Mouse (Mus musculus) hindbrain, embryonic 14.5 days (tissue): ENCODE data around the gene Sytl3. TPM values are rescaled to one million over a fixed set of nuclear protein-coding genes. Genes with fewer than 3 reads are reported as not detected.
"Not testable (repeated sequence)": the region's sequence is repeated elsewhere in the genome, so short reads cannot be mapped to it uniquely, and the experiment has no call there.

Experiments used
- ATAC-seq: fragments of 200-750 bp; cut with Nextera tagmentation; 2 replicates; pipeline ENCODE4 v1.8.0; 2017; ENCODE audit warnings: moderate number of reproducible peaks, mild to moderate bottlenecking, moderate TSS enrichment, moderate library complexity; ENCODE audit not compliant: low FRiP score
- DNase-seq: peaks from one replicate; pipeline ENCODE4 v3.0.0-alpha.2; 2015; ENCODE audit warnings: low spot score
- H3K27ac ChIP-seq: fragments of 300-500 bp; sonication (generic); 2 replicates; pipeline ENCODE4 v1.5.1; 2014; ENCODE audit warnings: mild to moderate bottlenecking, moderate library complexity
- H3K27me3 ChIP-seq: fragments of 300-500 bp; sonication (generic); 2 replicates; pipeline ENCODE4 v1.6.1; 2014; ENCODE audit warnings: mild to moderate bottlenecking, low read length, mixed read lengths; ENCODE audit not compliant: control insufficient read depth, insufficient read depth
- H3K36me3 ChIP-seq: fragments of 300-500 bp; sonication (generic); replicated peaks from 2 replicates; pipeline ENCODE4 v1.6.1; 2014; ENCODE audit not compliant: control insufficient read depth, insufficient read depth
- H3K4me1 ChIP-seq: fragments of 300-500 bp; sonication (generic); replicated peaks from 2 replicates; pipeline ENCODE4 v1.6.1; 2014; ENCODE audit warnings: antibody characterized with exemption, low read length, mixed read lengths; ENCODE audit not compliant: control insufficient read depth, insufficient read depth
- H3K4me2 ChIP-seq: fragments of 300-500 bp; sonication (generic); replicated peaks from 2 replicates; pipeline ENCODE4 v1.6.1; 2014; ENCODE audit warnings: mild to moderate bottlenecking, moderate library complexity
- H3K4me3 ChIP-seq: fragments of 300-500 bp; sonication (generic); replicated peaks from 2 replicates; pipeline ENCODE4 v1.5.1; 2014; ENCODE audit warnings: mild to moderate bottlenecking, low read length
- H3K9ac ChIP-seq: fragments of 300-500 bp; sonication (generic); 2 replicates; pipeline ENCODE4 v1.6.1; 2014
- H3K9me3 ChIP-seq: fragments of 300-500 bp; sonication (generic); 2 replicates; pipeline ENCODE4 v1.6.1; 2016; ENCODE audit warnings: low read length; ENCODE audit not compliant: control insufficient read depth
- WGBS: fragments of 180-500 bp; shearing (Covaris S2); extraction: QIAGEN DNeasy Blood & Tissue Kit; methylation state at CpG from one replicate; pipeline ENCODE4 v1.1.7; 2014; 5-methylcytosine and 5-hydroxymethylcytosine counted together
- polyA plus RNA-seq: library from polyadenylated mRNA; unstranded; fragments of >200 nt; fragmentation: Nextera tagmentation; extraction: Ambion mirVana; gene quantifications from 2 replicates; pipeline ENCODE4 v1.2.1, GENCODE M21; 2014

Sytl3 gene
- polyA plus RNA-seq, 1 experiment from 2014 or later = 0.91 TPM

- not testable (repeated sequence) for ATAC-seq
These were observed 18.0 kb upstream of the Sytl3 start for GRCm38 (mm10) chr17:6640771-6641429.

GRCm38 (mm10) chr17:6644210-6644609 lies 14.7 kb upstream of the Sytl3 start:
- H3K4me1 ChIP-seq, H3K27ac ChIP-seq: not testable (repeated sequence)
- WGBS = 87% methylated on average over 8 of the region's 9 CpGs

More at GRCm38 (mm10) chr17:6640771-6641429, 18.0 kb upstream of the Sytl3 start:
- not testable (repeated sequence) for H3K9ac ChIP-seq, H3K4me1 ChIP-seq, H3K9me3 ChIP-seq, H3K27ac ChIP-seq, H3K36me3 ChIP-seq, H3K4me3 ChIP-seq, DNase-seq, H3K4me2 ChIP-seq, H3K27me3 ChIP-seq
- WGBS = 89% methylated on average over 14 of the region's 14 CpGs

GRCm38 (mm10) chr17:6644673-6645072 lies 14.2 kb upstream of the Sytl3 start:
- H3K9me3 ChIP-seq, H3K27me3 ChIP-seq, H3K4me1 ChIP-seq, H3K36me3 ChIP-seq, H3K27ac ChIP-seq, H3K9ac ChIP-seq, H3K4me2 ChIP-seq, H3K4me3 ChIP-seq, ATAC-seq: not testable (repeated sequence)
- DNase-seq = peak; percentile 20
- WGBS = 91% methylated on average over 4 of the region's 4 CpGs

More at GRCm38 (mm10) chr17:6644210-6644609, 14.7 kb upstream of the Sytl3 start:
- DNase-seq, H3K27me3 ChIP-seq, H3K4me3 ChIP-seq, H3K9ac ChIP-seq, ATAC-seq, H3K4me2 ChIP-seq, H3K36me3 ChIP-seq, H3K9me3 ChIP-seq: not testable (repeated sequence)

GRCm38 (mm10) chr17:6645668-6646067 lies 13.2 kb upstream of the Sytl3 start:
- ATAC-seq = not testable (repeated sequence)
- WGBS = 93% methylated on average over 3 of the region's 4 CpGs

GRCm38 (mm10) chr17:6646841-6647240 lies 12.1 kb upstream of the Sytl3 start:
- DNase-seq, H3K36me3 ChIP-seq, H3K27ac ChIP-seq, H3K9me3 ChIP-seq, ATAC-seq, H3K4me2 ChIP-seq, H3K4me1 ChIP-seq, H3K4me3 ChIP-seq, H3K9ac ChIP-seq, H3K27me3 ChIP-seq: not testable (repeated sequence)
- 98% methylated on average over 8 of the region's 8 CpGs for WGBS

More at GRCm38 (mm10) chr17:6645668-6646067, 13.2 kb upstream of the Sytl3 start:
- DNase-seq, H3K27me3 ChIP-seq, H3K4me1 ChIP-seq, H3K27ac ChIP-seq, H3K4me3 ChIP-seq, H3K9me3 ChIP-seq, H3K4me2 ChIP-seq, H3K9ac ChIP-seq, H3K36me3 ChIP-seq: not testable (repeated sequence)

GRCm38 (mm10) chr17:6647452-6647851 lies 11.4 kb upstream of the Sytl3 start:
- H3K9ac ChIP-seq, H3K9me3 ChIP-seq, ATAC-seq, H3K4me3 ChIP-seq, H3K36me3 ChIP-seq, H3K4me2 ChIP-seq, H3K27ac ChIP-seq, DNase-seq, H3K27me3 ChIP-seq, H3K4me1 ChIP-seq: not testable (repeated sequence)
- 88% methylated on average over 3 of the region's 3 CpGs for WGBS

GRCm38 (mm10) chr17:6650904-6651565 lies 7.9 kb upstream of the Sytl3 start:
- not testable (repeated sequence) for H3K9ac ChIP-seq, H3K36me3 ChIP-seq, H3K4me3 ChIP-seq, H3K27ac ChIP-seq, H3K4me2 ChIP-seq, H3K9me3 ChIP-seq, ATAC-seq, H3K27me3 ChIP-seq, H3K4me1 ChIP-seq
- 86% methylated on average over 5 of the region's 7 CpGs for WGBS
- DNase-seq = peak; percentile 18

- ATAC-seq, H3K27me3 ChIP-seq: not testable (repeated sequence)
These were observed 5.4 kb upstream of the Sytl3 start for GRCm38 (mm10) chr17:6653341-6653946.

GRCm38 (mm10) chr17:6655087-6655511 lies 3.8 kb upstream of the Sytl3 start:
- ATAC-seq = peak; percentile 93
- Histone ChIP-seq H3K27ac (peak overlapping the region; percentile 93), H3K9ac (peak overlapping the region; percentile 68), H3K4me3 (peak overlapping the region; percentile 44), H3K4me2 (peak overlapping the region; percentile 49)
- not testable (repeated sequence) for H3K4me1 ChIP-seq, H3K27me3 ChIP-seq, H3K36me3 ChIP-seq, H3K9me3 ChIP-seq
- DNase-seq = peak; percentile 94
- under 1% methylated on average over 35 of the region's 36 CpGs for WGBS

More at GRCm38 (mm10) chr17:6653341-6653946, 5.4 kb upstream of the Sytl3 start:
- WGBS = 79% methylated on average over 4 of the region's 5 CpGs
- not testable (repeated sequence) for H3K27ac ChIP-seq, DNase-seq, H3K36me3 ChIP-seq, H3K4me1 ChIP-seq, H3K4me3 ChIP-seq, H3K4me2 ChIP-seq, H3K9ac ChIP-seq, H3K9me3 ChIP-seq
